Mouse (Mus musculus): ENCODE measurements around the gene Clic4. TPM values are rescaled to one million over a fixed set of nuclear protein-coding genes. Genes with fewer than 3 reads are reported as not detected.

Gene Clic4
- polyA plus RNA-seq, 1 experiment: 139 TPM

DNA sequence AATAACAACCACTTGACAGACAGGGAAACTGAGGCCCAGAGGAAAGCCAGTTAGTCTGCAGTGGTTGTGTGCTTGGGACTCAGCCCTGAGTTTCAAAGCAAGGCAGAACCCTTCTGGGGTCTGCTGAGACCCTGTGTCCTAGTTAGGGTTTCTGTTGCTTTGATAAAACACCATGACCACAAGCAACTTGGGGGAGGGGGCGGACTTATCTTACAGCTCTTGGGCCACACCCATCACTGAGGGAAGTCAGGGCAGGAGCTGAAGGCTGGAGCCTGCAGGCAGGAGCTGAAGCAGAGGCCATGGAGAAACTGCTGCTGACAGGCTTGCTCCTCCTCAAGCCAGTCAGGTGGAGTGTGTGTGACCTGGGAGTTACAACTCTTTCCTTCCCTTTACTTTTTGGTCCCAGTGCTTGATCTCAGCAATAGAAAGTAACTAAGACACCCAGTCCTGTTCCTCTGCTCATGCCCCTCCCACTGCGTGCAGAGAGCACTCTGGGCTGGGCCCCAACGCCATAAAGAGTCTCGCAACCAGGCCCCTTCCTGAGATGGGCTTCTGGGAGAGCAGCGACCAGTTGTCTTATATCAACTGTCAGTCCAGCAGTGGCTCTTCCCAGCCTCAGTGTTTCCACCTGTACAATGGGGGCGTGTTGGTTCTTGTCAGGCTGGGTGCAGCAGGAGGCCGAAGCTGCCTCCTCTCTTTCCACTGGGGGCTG, 104.6 kb downstream of the Clic4 start:
- Histone ChIP-seq H3K27me3 (ENCODE audit: control insufficient read depth, insufficient read depth, insufficient read length) (no peaks in the 10 kb centered on the region), H3K4me3 (ENCODE audit: insufficient read depth, poor library complexity, severe bottlenecking) (no peak overlapping the region), H3K36me3 (ENCODE audit: control insufficient read depth, insufficient read depth) (peaks cover 61% of the 10 kb centered on the region), H3K79me3 (ENCODE audit: low read depth) (peaks cover 1% of the 10 kb centered on the region), H3ac (ENCODE audit: control insufficient read depth, insufficient read length, low read depth) (no peak overlapping the region), H3K79me2 (ENCODE audit: control insufficient read depth, insufficient read depth) (peaks cover 15% of the 10 kb centered on the region)
- TF ChIP-seq CTCF (IDR thresholded peaks at IDR 0.05; ENCODE audit: control insufficient read depth, insufficient read depth, insufficient read length) (no peak), FOSL1 (IDR thresholded peaks at IDR 0.05; ENCODE audit: insufficient read depth, low read length, poor library complexity, severe bottlenecking) (no peak)

DNA sequence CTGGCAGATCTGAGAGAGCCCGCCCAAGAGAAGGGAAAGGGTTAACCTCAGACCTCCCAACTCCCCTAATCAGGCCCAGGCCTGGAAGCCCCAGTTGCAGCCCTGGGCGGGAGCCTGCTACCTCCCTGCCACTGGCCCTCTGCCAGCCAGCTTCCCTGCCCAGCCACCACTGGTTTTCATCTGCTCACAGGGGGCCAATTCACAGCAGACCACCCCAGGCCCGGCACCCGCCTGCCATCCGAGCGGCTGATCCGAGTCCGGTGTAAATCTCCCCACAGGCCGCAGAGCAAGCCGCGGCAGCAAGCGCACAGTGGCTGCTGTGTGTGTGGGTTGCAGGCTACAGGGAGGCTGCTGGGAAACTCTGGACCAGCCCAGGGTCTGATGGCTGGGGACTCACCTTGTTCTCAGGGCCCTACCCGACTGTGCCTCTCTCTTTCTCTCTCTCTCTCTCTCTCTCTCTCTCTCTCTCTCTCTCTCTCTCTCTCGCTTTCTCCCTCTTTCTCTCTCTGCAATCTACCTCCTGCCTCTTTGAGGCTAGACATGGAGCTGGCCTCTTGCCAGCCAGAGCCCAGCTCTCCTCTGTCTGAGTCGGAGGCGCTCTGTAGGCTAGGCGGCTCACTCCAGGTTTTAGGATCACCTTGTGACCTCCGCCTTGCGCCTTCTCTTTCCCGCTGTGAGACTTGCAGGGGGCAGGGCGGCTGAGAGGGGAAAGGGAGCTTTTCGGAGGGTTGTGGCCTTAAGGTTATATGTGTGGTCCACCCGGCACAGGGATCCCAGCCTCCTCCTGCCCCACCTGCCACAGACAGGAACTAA, 106.0 kb downstream of the Clic4 start:
- Histone ChIP-seq H3K79me2 (ENCODE audit: control insufficient read depth, insufficient read depth) (peaks cover 22% of the 10 kb centered on the region), H3K36me3 (ENCODE audit: control insufficient read depth, insufficient read depth) (peaks cover 59% of the 10 kb centered on the region), H3K27me3 (ENCODE audit: control insufficient read depth, insufficient read depth, insufficient read length) (no peaks in the 10 kb centered on the region), H3ac (ENCODE audit: control insufficient read depth, insufficient read length, low read depth) (no peak overlapping the region), H3K79me3 (ENCODE audit: low read depth) (peaks cover 1% of the 10 kb centered on the region), H3K4me3 (ENCODE audit: insufficient read depth, poor library complexity, severe bottlenecking) (no peak overlapping the region)
- no peak for TF ChIP-seq MYOD1 (IDR thresholded peaks at IDR 0.05; ENCODE audit: control insufficient read depth, insufficient read length, low read depth)
- TF ChIP-seq FOSL1 (IDR thresholded peaks at IDR 0.05; ENCODE audit: insufficient read depth, low read length, poor library complexity, severe bottlenecking): no peak
- no peak for TF ChIP-seq MYOG (IDR thresholded peaks at IDR 0.05; ENCODE audit: control insufficient read depth, extremely low read depth, insufficient read length)
- no peak for TF ChIP-seq USF1 (IDR thresholded peaks at IDR 0.05; ENCODE audit: low read depth)
- TF ChIP-seq CEBPB (IDR thresholded peaks at IDR 0.05; ENCODE audit: low read depth): no peak
- TF ChIP-seq CTCF (IDR thresholded peaks at IDR 0.05; ENCODE audit: control insufficient read depth, insufficient read depth, insufficient read length): no peak
- TF ChIP-seq MAX (IDR thresholded peaks at IDR 0.05): no peak

DNA sequence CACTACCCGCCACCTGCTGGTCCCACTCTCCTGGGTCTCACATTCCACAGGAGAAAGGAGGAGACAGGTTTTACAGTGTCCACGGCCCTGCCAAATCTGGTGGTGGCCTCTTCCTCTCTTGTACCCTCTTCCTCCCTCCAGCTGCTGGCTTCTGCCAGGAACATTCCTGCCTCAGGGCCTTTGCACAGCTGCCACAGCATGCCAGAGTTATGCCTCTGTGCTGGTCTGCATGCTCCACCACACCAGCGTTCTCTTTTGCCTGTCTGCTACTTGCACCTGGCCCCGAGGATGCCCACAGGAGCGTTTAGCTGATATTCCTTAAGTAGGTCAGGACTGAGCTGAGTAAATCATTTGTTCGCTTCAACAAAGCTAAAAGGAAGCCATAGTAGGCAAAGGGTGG, 106.9 kb downstream of the Clic4 start:
- H3K79me2 ChIP-seq (ENCODE audit: control insufficient read depth, insufficient read depth): peaks cover 29% of the 10 kb centered on the region
- TF ChIP-seq MAX (IDR thresholded peaks at IDR 0.05): no peak
- no peak overlapping the region for H3ac ChIP-seq (ENCODE audit: control insufficient read depth, insufficient read length, low read depth)
- H3K4me3 ChIP-seq (ENCODE audit: insufficient read depth, poor library complexity, severe bottlenecking): no peak overlapping the region
- peaks cover 1% of the 10 kb centered on the region for H3K79me3 ChIP-seq (ENCODE audit: low read depth)
- H3K27me3 ChIP-seq (ENCODE audit: control insufficient read depth, insufficient read depth, insufficient read length): no peaks in the 10 kb centered on the region
- peaks cover 61% of the 10 kb centered on the region for H3K36me3 ChIP-seq (ENCODE audit: control insufficient read depth, insufficient read depth)

Other genes with a start within 250 kb of the Clic4 start
- 19.5 TPM for gene Runx3, start 152.2 kb downstream of the Clic4 start, polyA plus RNA-seq (2012; fragmentation: generic; extraction: Trizol)
- 62.6 TPM for gene Srrm1, start 80.5 kb upstream of the Clic4 start, polyA plus RNA-seq (2012; fragmentation: generic; extraction: Trizol)
- 0.02 TPM for gene Ncmap, start 125.4 kb upstream of the Clic4 start, polyA plus RNA-seq (2012; fragmentation: generic; extraction: Trizol)
- 9.2 TPM for gene Rcan3, start 161.0 kb upstream of the Clic4 start, polyA plus RNA-seq (2012; fragmentation: generic; extraction: Trizol)
- 0.01 TPM for gene Stpg1, start 222.0 kb upstream of the Clic4 start, polyA plus RNA-seq (2012; fragmentation: generic; extraction: Trizol)
- gene Nipal3, start 222.2 kb upstream of the Clic4 start, polyA plus RNA-seq (2012; fragmentation: generic; extraction: Trizol): 0.91 TPM

All from C2C12 (cell line).